Mouse (Mus musculus) embryonic facial prominence, embryonic 13.5 days (tissue): ENCODE data around the gene Pigx. TPM values are rescaled to one million over a fixed set of nuclear protein-coding genes. Genes with fewer than 3 reads are reported as not detected.

Experiments
- ATAC-seq: fragments of 200-750 bp; cut with Nextera tagmentation; 2 replicates; pipeline ENCODE4 v1.8.0; 2017; ENCODE audit warnings: low read depth; ENCODE audit not compliant: insufficient number of reproducible peaks, insufficient read depth, low FRiP score, low TSS enrichment
- H3K27ac ChIP-seq: fragments of 300-500 bp; sonication (generic); 2 replicates; pipeline ENCODE4 v1.5.1; 2015; ENCODE audit warnings: moderate library complexity, mild to moderate bottlenecking, inconsistent platforms
- H3K27me3 ChIP-seq: fragments of 300-500 bp; sonication (generic); 2 replicates; pipeline ENCODE4 v1.6.1; 2015; ENCODE audit warnings: mild to moderate bottlenecking, inconsistent platforms
- H3K36me3 ChIP-seq: fragments of 300-500 bp; sonication (generic); 2 replicates; pipeline ENCODE4 v1.6.1; 2015; ENCODE audit warnings: mild to moderate bottlenecking, inconsistent platforms
- H3K4me1 ChIP-seq: fragments of 300-500 bp; sonication (generic); 2 replicates; pipeline ENCODE4 v1.6.1; 2015; ENCODE audit warnings: inconsistent platforms
- H3K4me2 ChIP-seq: fragments of 300-500 bp; sonication (generic); 2 replicates; pipeline ENCODE4 v1.6.1; 2015; ENCODE audit warnings: moderate library complexity, mild to moderate bottlenecking, inconsistent platforms
- H3K4me3 ChIP-seq: fragments of 300-500 bp; sonication (generic); 2 replicates; pipeline ENCODE4 v1.5.1; 2015; ENCODE audit warnings: mild to moderate bottlenecking, inconsistent platforms
- H3K9ac ChIP-seq: fragments of 300-500 bp; sonication (generic); 2 replicates; pipeline ENCODE4 v1.6.1; 2015; ENCODE audit warnings: mild to moderate bottlenecking, inconsistent platforms
- H3K9me3 ChIP-seq: fragments of 300-500 bp; sonication (generic); 2 replicates; pipeline ENCODE4 v1.6.1; 2016; ENCODE audit warnings: inconsistent platforms
- WGBS: fragments of 180-500 bp; shearing (Covaris S2); methylation state at CpG from one replicate; pipeline ENCODE4 v1.1.7; 2015; ENCODE audit warnings: mixed read lengths; 5-methylcytosine and 5-hydroxymethylcytosine counted together
- polyA plus RNA-seq: library from polyadenylated mRNA; unstranded; fragments of >200 nt; fragmentation: Nextera tagmentation; extraction: Ambion mirVana; gene quantifications from 2 replicates; pipeline ENCODE4 v1.2.1, GENCODE M21; 2015

The Pigx gene
- polyA plus RNA-seq, result 127 and 132 TPM in 2 replicates

DNA sequence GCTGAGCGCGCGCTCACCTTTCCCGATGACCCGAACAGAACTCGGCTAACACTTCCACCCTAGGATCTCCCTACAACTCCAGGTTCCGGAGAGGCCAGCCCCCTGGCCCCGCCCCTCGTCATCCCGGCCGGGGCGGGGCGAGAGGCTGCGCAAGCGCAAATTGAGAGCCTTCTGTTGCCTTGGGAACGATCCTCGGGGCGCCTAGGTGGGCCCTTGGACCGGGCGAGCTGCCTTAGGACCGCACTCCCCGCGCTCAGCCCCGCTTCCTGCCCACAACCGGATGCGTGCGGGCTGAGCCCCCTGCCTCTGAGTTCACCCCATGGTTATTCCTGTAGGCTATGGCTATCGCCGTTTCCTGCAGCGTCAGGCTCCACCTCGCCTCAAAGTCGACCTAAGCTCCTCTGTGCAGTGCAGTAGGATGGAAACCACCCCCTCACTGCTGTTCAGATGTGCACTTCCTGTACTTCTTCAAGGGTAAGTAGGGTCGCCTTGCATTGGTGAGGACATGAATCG, at the start of gene Pigx, which contains the start of gene Cep19:
TSS of gene Pigx (minus strand) at position 103 of the 513 bp plus-strand sequence.
TSS of gene Cep19 (plus strand) at position 163 of the 513 bp plus-strand sequence.
- Histone ChIP-seq H3K36me3 (peaks cover 37% of the 10 kb centered on the region), H3K4me3 (peak within 1 kb of the TSS; percentile 96), H3K9me3 (no peaks in the 10 kb centered on the region), H3K9ac (peak within 1 kb of the TSS; percentile 91), H3K4me1 (peaks cover 18% of the 10 kb centered on the region), H3K27me3 (no peaks in the 10 kb centered on the region), H3K27ac (peak within 1 kb of the TSS; percentile 86), H3K4me2 (peak within 1 kb of the TSS; percentile 71)
- peak; percentile 90 for ATAC-seq
- WGBS, result 0% methylated on average over 34 of the region's 34 CpGs

DNA sequence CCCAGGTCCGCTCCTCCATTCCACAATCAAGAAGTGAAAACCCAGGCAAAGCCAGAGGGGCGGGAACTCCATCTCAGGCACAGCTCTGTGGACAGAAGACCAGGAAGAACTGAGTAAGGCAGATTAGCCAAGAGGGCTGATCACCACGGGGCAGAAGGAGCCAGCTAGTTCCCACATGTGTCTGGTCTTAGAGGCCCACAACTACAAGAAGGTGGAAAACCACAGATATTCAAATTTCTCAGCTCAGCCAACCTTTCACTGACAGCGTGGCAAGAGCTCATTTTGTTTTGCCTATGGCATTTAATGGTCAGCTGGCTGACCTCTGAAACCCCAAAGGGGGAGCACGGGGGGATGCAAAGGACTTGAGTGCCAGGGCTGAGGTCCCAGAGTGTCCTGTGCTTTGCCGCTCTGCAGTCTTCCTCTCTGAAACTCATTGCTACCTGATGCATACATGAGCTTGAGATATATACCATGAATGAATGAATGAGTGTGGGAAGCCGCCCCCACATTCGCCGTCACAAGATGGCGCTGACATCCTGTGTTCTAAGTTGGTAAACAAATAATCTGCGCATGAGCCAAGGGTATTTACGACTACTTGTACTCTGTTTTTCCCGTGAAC, 48.2 kb upstream of the Pigx start:
- H3K4me2 ChIP-seq, result peak overlapping the region; percentile 33; the same call in 1 of the 2 replicates

GRCm38 (mm10) chr16:32144592-32144991, 45.1 kb upstream of the Pigx start:
- Histone ChIP-seq H3K4me3 (no peak overlapping the region), H3K9ac (no peak overlapping the region), H3K36me3 (peaks cover 20% of the 10 kb centered on the region), H3K4me1 (peaks cover 4% of the 10 kb centered on the region; the same call in 1 of the 2 replicates), H3K4me2 (no peak overlapping the region), H3K9me3 (peaks cover 11% of the 10 kb centered on the region), H3K27ac (no peak overlapping the region), H3K27me3 (no peaks in the 10 kb centered on the region)
- 89% methylated on average over 17 of the region's 17 CpGs for WGBS
- no peak for ATAC-seq

More for the DNA sequence above, 48.2 kb upstream of the Pigx start:
- Histone ChIP-seq H3K4me3 (no peak overlapping the region), H3K36me3 (peaks cover 20% of the 10 kb centered on the region), H3K27ac (no peak overlapping the region), H3K27me3 (no peaks in the 10 kb centered on the region), H3K9me3 (peaks cover 11% of the 10 kb centered on the region), H3K9ac (no peak overlapping the region), H3K4me1 (peaks cover 4% of the 10 kb centered on the region; the same call in 1 of the 2 replicates)
- no peak for ATAC-seq
- WGBS, result 62% methylated on average over 12 of the region's 13 CpGs

DNA sequence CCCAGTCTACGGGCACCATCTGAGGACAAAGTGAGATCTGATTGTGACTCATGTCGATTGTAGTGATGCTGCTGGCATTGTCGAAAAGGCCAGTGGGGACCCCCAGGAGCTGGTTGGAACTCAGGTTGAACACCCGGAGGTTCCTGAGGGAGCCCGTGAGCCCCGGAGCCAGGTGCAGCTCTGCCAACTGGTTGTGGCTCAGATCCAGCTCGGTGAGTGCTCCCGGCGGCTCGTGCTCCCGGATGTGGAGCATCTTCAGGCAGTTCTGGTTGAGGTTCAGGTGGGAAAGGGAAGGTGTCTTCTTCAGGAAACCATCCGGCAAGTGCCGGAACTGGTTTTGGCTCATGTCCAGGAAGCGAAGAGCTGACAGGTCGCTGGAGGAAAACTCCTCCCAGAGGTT, 44.2 kb upstream of the Pigx start:
- WGBS, result 93% methylated on average over 15 of the region's 15 CpGs
- no peak for ATAC-seq
- H3K9ac ChIP-seq, result no peak overlapping the region
- no peak overlapping the region for H3K4me2 ChIP-seq
- H3K36me3 ChIP-seq, result peaks cover 20% of the 10 kb centered on the region
- H3K4me1 ChIP-seq, result peaks cover 4% of the 10 kb centered on the region; the same call in 1 of the 2 replicates
- peaks cover 11% of the 10 kb centered on the region for H3K9me3 ChIP-seq
- no peaks in the 10 kb centered on the region for H3K27me3 ChIP-seq
- no peak overlapping the region for H3K4me3 ChIP-seq
- no peak overlapping the region for H3K27ac ChIP-seq

- Histone ChIP-seq H3K27ac (no peak overlapping the region), H3K9me3 (peaks cover 11% of the 10 kb centered on the region), H3K27me3 (no peaks in the 10 kb centered on the region), H3K4me3 (no peak overlapping the region), H3K36me3 (peaks cover 13% of the 10 kb centered on the region), H3K4me1 (no peaks in the 10 kb centered on the region), H3K9ac (no peak overlapping the region), H3K4me2 (no peak overlapping the region)
- ATAC-seq, result no peak
- WGBS, result 81% methylated on average over 1 of the region's 1 CpGs
Measured at GRCm38 (mm10) chr16:32138954-32139353, 39.4 kb upstream of the Pigx start.

GRCm38 (mm10) chr16:32135842-32136357, 36.4 kb upstream of the Pigx start:
- no peaks in the 10 kb centered on the region for H3K4me1 ChIP-seq

DNA sequence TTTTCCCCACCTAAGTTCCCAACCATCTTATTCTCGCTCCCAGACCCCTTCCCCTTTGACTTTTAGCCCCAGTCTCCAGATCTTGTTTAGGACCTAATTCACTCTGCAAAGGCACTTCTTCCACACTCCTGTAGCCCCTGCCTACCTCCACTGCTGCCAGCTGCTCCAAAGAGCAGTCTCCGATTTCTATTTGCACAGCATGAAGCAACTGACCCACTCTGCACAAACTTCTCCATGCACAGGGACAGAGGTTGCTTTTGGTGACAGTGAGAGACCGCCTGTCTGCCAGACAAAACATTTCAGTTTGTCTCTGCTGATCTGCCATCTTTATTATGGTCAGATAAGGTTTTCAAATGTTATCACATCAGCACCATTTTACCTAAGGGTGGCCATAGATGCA, 33.6 kb upstream of the Pigx start:
- no peak overlapping the region for H3K4me2 ChIP-seq
- 90% methylated on average over 3 of the region's 3 CpGs for WGBS
- H3K4me3 ChIP-seq, result no peak overlapping the region
- H3K36me3 ChIP-seq, result no peaks in the 10 kb centered on the region
- no peaks in the 10 kb centered on the region for H3K9me3 ChIP-seq
- no peak overlapping the region for H3K9ac ChIP-seq
- H3K4me1 ChIP-seq, result no peaks in the 10 kb centered on the region; the same call in 1 of the 2 replicates
- H3K27ac ChIP-seq, result no peak overlapping the region
- H3K27me3 ChIP-seq, result no peaks in the 10 kb centered on the region
- ATAC-seq, result no peak

More at GRCm38 (mm10) chr16:32135842-32136357, 36.4 kb upstream of the Pigx start:
- ATAC-seq, result no peak
- no peak overlapping the region for H3K4me3 ChIP-seq
- H3K9me3 ChIP-seq, result no peaks in the 10 kb centered on the region
- no peaks in the 10 kb centered on the region for H3K36me3 ChIP-seq
- H3K9ac ChIP-seq, result no peak overlapping the region
- WGBS, result 80% methylated on average over 7 of the region's 7 CpGs
- H3K27me3 ChIP-seq, result no peaks in the 10 kb centered on the region
- H3K27ac ChIP-seq, result no peak overlapping the region
- no peak overlapping the region for H3K4me2 ChIP-seq

- no peaks in the 10 kb centered on the region for H3K27me3 ChIP-seq
- H3K9me3 ChIP-seq, result no peaks in the 10 kb centered on the region
- 64% methylated on average over 16 of the region's 16 CpGs for WGBS
- H3K4me2 ChIP-seq, result peak overlapping the region; percentile 11; the same call in 1 of the 2 replicates
- no peaks in the 10 kb centered on the region; the same call in 1 of the 2 replicates for H3K4me1 ChIP-seq
- no peak overlapping the region for H3K27ac ChIP-seq
- no peak overlapping the region for H3K4me3 ChIP-seq
- no peak for ATAC-seq
- H3K36me3 ChIP-seq, result no peaks in the 10 kb centered on the region
- H3K9ac ChIP-seq, result no peak overlapping the region
Measured at GRCm38 (mm10) chr16:32130190-32130826, 30.8 kb upstream of the Pigx start.

DNA sequence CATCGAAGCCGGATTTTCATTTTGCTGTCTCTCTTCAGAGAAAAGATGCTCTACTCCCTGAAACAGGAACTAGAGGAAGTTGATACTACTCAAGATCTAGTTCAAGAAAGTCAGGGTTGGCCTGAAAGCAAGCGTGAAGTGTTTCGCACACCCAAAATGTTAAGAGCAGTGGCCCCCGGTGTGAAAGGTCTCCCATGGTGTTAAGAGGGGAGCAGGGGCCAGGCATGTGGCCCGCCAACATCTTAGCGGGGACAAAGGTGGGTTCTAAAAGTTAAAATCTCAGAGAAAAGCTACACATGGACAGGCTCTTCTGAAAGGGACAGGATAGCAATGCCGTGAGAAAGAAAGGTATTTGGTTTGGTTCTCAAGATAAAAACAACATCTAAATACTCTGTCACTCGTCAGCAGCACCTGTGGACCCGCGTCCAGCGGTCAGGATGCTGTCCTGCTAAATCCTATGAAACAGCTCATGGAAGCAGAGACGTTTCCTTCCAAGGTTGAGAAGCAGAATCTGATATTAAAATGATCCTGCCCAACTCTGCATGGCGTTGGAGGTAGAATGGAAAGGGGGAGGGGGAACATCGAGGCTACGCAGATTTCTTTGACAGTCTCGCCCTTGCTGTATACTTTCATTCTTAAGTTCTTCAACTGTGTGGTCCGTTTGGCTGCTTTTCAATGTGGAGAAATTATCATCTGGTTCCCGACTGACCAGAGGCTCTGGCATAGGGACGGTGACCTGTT, 30.1 kb upstream of the Pigx start:
- Histone ChIP-seq H3K4me2 (peak overlapping the region; percentile 11; the same call in 1 of the 2 replicates), H3K36me3 (no peaks in the 10 kb centered on the region)

GRCm38 (mm10) chr16:32127046-32127445, 27.5 kb upstream of the Pigx start:
- Histone ChIP-seq H3K27me3 (no peaks in the 10 kb centered on the region), H3K27ac (peak overlapping the region; percentile 48; the same call in 1 of the 2 replicates), H3K36me3 (no peaks in the 10 kb centered on the region), H3K9ac (no peak overlapping the region), H3K4me2 (no peak overlapping the region), H3K9me3 (no peaks in the 10 kb centered on the region), H3K4me1 (no peaks in the 10 kb centered on the region; the same call in 1 of the 2 replicates), H3K4me3 (no peak overlapping the region)
- 85% methylated on average over 4 of the region's 4 CpGs for WGBS
- ATAC-seq, result no peak

More for the DNA sequence above, 30.1 kb upstream of the Pigx start:
- WGBS, result 81% methylated on average over 20 of the region's 20 CpGs
- Histone ChIP-seq H3K27ac (no peak overlapping the region), H3K4me3 (no peak overlapping the region), H3K4me1 (no peaks in the 10 kb centered on the region; the same call in 1 of the 2 replicates), H3K27me3 (no peaks in the 10 kb centered on the region), H3K9me3 (no peaks in the 10 kb centered on the region), H3K9ac (no peak overlapping the region)
- ATAC-seq, result no peak

DNA sequence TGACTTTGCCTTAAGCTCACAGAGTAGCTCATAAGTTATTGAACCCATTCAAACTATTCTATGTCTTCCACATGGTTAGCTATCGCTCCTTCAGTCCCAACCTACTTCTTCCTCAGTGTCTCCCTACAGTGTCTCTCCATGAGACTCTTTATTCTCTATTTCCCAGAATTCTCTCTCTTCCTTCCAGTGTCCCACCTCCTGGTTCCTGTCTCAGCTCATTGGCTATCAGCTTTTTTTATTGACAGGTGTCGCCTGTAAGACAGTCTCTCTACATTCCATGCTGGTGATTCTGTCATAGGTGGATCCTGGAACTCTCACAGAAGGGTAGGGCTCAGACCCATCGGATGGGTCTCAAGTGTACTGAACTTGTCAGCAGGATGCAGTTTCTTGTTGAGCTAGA, 25.8 kb upstream of the Pigx start:
- no peak for ATAC-seq
- H3K9ac ChIP-seq, result no peak overlapping the region
- no peaks in the 10 kb centered on the region for H3K27me3 ChIP-seq
- no peak overlapping the region for H3K4me3 ChIP-seq
- H3K27ac ChIP-seq, result no peak overlapping the region
- H3K4me2 ChIP-seq, result no peak overlapping the region
- no peaks in the 10 kb centered on the region for H3K36me3 ChIP-seq
- H3K4me1 ChIP-seq, result no peaks in the 10 kb centered on the region; the same call in 1 of the 2 replicates
- 89% methylated on average over 3 of the region's 3 CpGs for WGBS
- no peaks in the 10 kb centered on the region for H3K9me3 ChIP-seq
